Mouse (Mus musculus) forebrain, embryonic 14.5 days (tissue): Measurements from ENCODE around the gene Acox2. TPM values are rescaled to one million over a fixed set of nuclear protein-coding genes. Genes with fewer than 3 reads are reported as not detected.

Experiments
- ATAC-seq: fragments of 200-750 bp; cut with Nextera tagmentation; 2 replicates; pipeline ENCODE4 v1.8.0; 2017; ENCODE audit warnings: mild to moderate bottlenecking, moderate library complexity
- DNase-seq: peaks from one replicate; pipeline ENCODE4 v3.0.0-alpha.2; 2015; ENCODE audit warnings: low spot score
- H3K27ac ChIP-seq: fragments of 300-500 bp; sonication (generic); 2 replicates; pipeline ENCODE4 v1.5.1; 2014; ENCODE audit warnings: low read depth, mild to moderate bottlenecking, control low read depth, low read length, moderate library complexity
- H3K27me3 ChIP-seq: fragments of 300-500 bp; sonication (generic); replicated peaks from 2 replicates; pipeline ENCODE4 v1.6.1; 2014; ENCODE audit warnings: low read length, control low read depth, mixed read lengths; ENCODE audit not compliant: control insufficient read depth, insufficient read depth
- H3K36me3 ChIP-seq: fragments of 300-500 bp; sonication (generic); 2 replicates; pipeline ENCODE4 v1.6.1; 2014; ENCODE audit warnings: low read length, control low read depth; ENCODE audit not compliant: control insufficient read depth, insufficient read depth
- H3K4me1 ChIP-seq: fragments of 300-500 bp; sonication (generic); 2 replicates; pipeline ENCODE4 v1.6.1; 2014; ENCODE audit warnings: antibody characterized with exemption, low read length, control low read depth; ENCODE audit not compliant: control insufficient read depth, insufficient read depth
- H3K4me2 ChIP-seq: fragments of 300-500 bp; sonication (generic); 2 replicates; pipeline ENCODE4 v1.6.1; 2014; ENCODE audit warnings: mild to moderate bottlenecking, control low read depth, low read length
- H3K4me3 ChIP-seq: fragments of 300-500 bp; sonication (generic); 2 replicates; pipeline ENCODE4 v1.5.1; 2014; ENCODE audit warnings: low read depth, low read length, control low read depth
- H3K9ac ChIP-seq: fragments of 300-500 bp; sonication (generic); 2 replicates; pipeline ENCODE4 v1.6.1; 2014; ENCODE audit warnings: mild to moderate bottlenecking, low read length, control low read depth, moderate library complexity
- H3K9me3 ChIP-seq: fragments of 300-500 bp; sonication (generic); replicated peaks from 2 replicates; pipeline ENCODE4 v1.6.1; 2016; ENCODE audit warnings: low read length, control low read depth, mixed read lengths; ENCODE audit not compliant: control insufficient read depth
- WGBS: fragments of 180-500 bp; shearing (Covaris S2); extraction: QIAGEN DNeasy Blood & Tissue Kit; methylation state at CpG from one replicate; pipeline ENCODE4 v1.1.7; 2014; 5-methylcytosine and 5-hydroxymethylcytosine counted together
- polyA plus RNA-seq: library from polyadenylated mRNA; unstranded; fragments of >200 nt; fragmentation: Nextera tagmentation; extraction: Ambion mirVana; gene quantifications from 2 replicates; pipeline ENCODE4 v1.2.1, GENCODE M21; 2014

The Acox2 gene
- polyA plus RNA-seq, 1 experiment from 2014 or later = not detected

GRCm38 (mm10) chr14:8243136-8243888 lies 15.8 kb downstream of the Acox2 start:
- 70% methylated on average over 8 of the region's 8 CpGs for WGBS

GRCm38 (mm10) chr14:8242388-8242920 lies 16.7 kb downstream of the Acox2 start:
- H3K4me1 ChIP-seq = no peaks in the 10 kb centered on the region
- ATAC-seq (peak; percentile 77; the same call in 1 of the 2 replicates), DNase-seq (peak; percentile 47)
- H3K36me3 ChIP-seq = no peaks in the 10 kb centered on the region
- WGBS = 60% methylated on average over 5 of the region's 5 CpGs
- no peak overlapping the region for H3K27ac ChIP-seq
- no peaks in the 10 kb centered on the region for H3K27me3 ChIP-seq
- H3K4me2 ChIP-seq = no peak overlapping the region
- H3K9ac ChIP-seq = no peak overlapping the region
- H3K4me3 ChIP-seq = no peak overlapping the region
- no peaks in the 10 kb centered on the region for H3K9me3 ChIP-seq

More at GRCm38 (mm10) chr14:8243136-8243888, 15.8 kb downstream of the Acox2 start:
- Histone ChIP-seq H3K9ac (no peak overlapping the region), H3K9me3 (no peaks in the 10 kb centered on the region), H3K4me3 (no peak overlapping the region), H3K4me1 (no peaks in the 10 kb centered on the region), H3K4me2 (no peak overlapping the region), H3K27ac (no peak overlapping the region), H3K27me3 (no peaks in the 10 kb centered on the region), H3K36me3 (no peaks in the 10 kb centered on the region)
- ATAC-seq (no peak), DNase-seq (no peak)

DNA sequence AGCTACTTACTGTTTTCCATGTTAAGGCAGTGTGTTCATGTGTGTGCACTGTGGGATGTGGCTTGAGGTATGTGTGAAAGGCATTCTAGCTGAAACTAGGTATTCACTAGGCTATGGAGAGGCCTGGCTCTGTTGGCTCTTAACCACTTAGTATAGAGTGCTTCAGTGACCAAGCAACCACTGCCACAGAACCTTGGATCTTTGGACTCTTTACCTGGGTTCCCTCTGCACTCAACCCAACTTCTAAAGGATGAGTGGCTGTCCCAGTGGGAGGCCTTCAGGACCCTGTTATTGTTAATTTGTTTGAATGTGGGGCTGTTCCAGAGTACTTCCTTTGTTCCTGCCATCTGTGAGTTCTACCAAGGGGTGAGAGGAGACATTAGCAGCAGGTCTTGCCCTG lies 17.3 kb downstream of the Acox2 start:
- no peak for ATAC-seq
- DNase-seq = no peak
- no peaks in the 10 kb centered on the region for H3K27me3 ChIP-seq
- no peak overlapping the region for H3K9ac ChIP-seq
- no peak overlapping the region for H3K27ac ChIP-seq
- no peaks in the 10 kb centered on the region for H3K9me3 ChIP-seq
- no peak overlapping the region for H3K4me3 ChIP-seq
- H3K4me1 ChIP-seq = no peaks in the 10 kb centered on the region
- H3K36me3 ChIP-seq = no peaks in the 10 kb centered on the region
- H3K4me2 ChIP-seq = no peak overlapping the region

GRCm38 (mm10) chr14:8233252-8233651 lies 25.9 kb downstream of the Acox2 start:
- DNase-seq = no peak
- H3K36me3 ChIP-seq = no peaks in the 10 kb centered on the region
- no peak for ATAC-seq
- H3K27ac ChIP-seq = no peak overlapping the region
- H3K4me3 ChIP-seq = no peak overlapping the region
- no peak overlapping the region for H3K9ac ChIP-seq
- H3K9me3 ChIP-seq = no peaks in the 10 kb centered on the region
- 76% methylated on average over 1 of the region's 1 CpGs for WGBS
- H3K27me3 ChIP-seq = no peaks in the 10 kb centered on the region
- no peaks in the 10 kb centered on the region for H3K4me1 ChIP-seq
- H3K4me2 ChIP-seq = no peak overlapping the region

- Histone ChIP-seq H3K4me2 (no peak overlapping the region), H3K27me3 (no peaks in the 10 kb centered on the region), H3K4me3 (no peak overlapping the region), H3K9me3 (no peaks in the 10 kb centered on the region), H3K4me1 (no peaks in the 10 kb centered on the region), H3K36me3 (no peaks in the 10 kb centered on the region), H3K27ac (no peak overlapping the region), H3K9ac (no peak overlapping the region)
- WGBS = 90% methylated on average over 6 of the region's 6 CpGs
- DNase-seq = no peak
- ATAC-seq = no peak
Measured at GRCm38 (mm10) chr14:8232155-8232910, 26.8 kb downstream of the Acox2 start.

GRCm38 (mm10) chr14:8229367-8230019 lies 29.7 kb downstream of the Acox2 start:
- H3K27ac ChIP-seq = no peak overlapping the region
- H3K9me3 ChIP-seq = no peaks in the 10 kb centered on the region
- H3K4me2 ChIP-seq = no peak overlapping the region
- ATAC-seq (no peak), DNase-seq (no peak)
- no peak overlapping the region for H3K9ac ChIP-seq
- H3K36me3 ChIP-seq = 0 out of 2 replicates have a peak, but pooled peaks cover 1% of the 10 kb centered on the region
- no peaks in the 10 kb centered on the region for H3K27me3 ChIP-seq
- no peak overlapping the region for H3K4me3 ChIP-seq
- H3K4me1 ChIP-seq = no peaks in the 10 kb centered on the region
- WGBS = 86% methylated on average over 9 of the region's 9 CpGs

GRCm38 (mm10) chr14:8224805-8225204 lies 34.3 kb downstream of the Acox2 start:
- Histone ChIP-seq H3K4me3 (no peak overlapping the region), H3K9me3 (no peaks in the 10 kb centered on the region), H3K4me2 (no peak overlapping the region), H3K9ac (no peak overlapping the region), H3K27me3 (no peaks in the 10 kb centered on the region), H3K27ac (no peak overlapping the region), H3K36me3 (peaks cover 23% of the 10 kb centered on the region), H3K4me1 (peaks cover 1% of the 10 kb centered on the region; the same call in 1 of the 2 replicates)
- ATAC-seq (no peak), DNase-seq (no peak)
- 84% methylated on average over 2 of the region's 2 CpGs for WGBS

GRCm38 (mm10) chr14:8223506-8224293 lies 35.5 kb downstream of the Acox2 start:
- Histone ChIP-seq H3K36me3 (peaks cover 23% of the 10 kb centered on the region), H3K4me2 (no peak overlapping the region), H3K4me1 (peaks cover 9% of the 10 kb centered on the region; the same call in 1 of the 2 replicates), H3K4me3 (no peak overlapping the region), H3K9me3 (no peaks in the 10 kb centered on the region), H3K27me3 (no peaks in the 10 kb centered on the region), H3K27ac (no peak overlapping the region), H3K9ac (no peak overlapping the region)
- ATAC-seq (no peak), DNase-seq (no peak)
- WGBS = 91% methylated on average over 10 of the region's 10 CpGs
